21 mouse cellular contexts compared by ENCODE assay signal in the genomic region with DNA sequence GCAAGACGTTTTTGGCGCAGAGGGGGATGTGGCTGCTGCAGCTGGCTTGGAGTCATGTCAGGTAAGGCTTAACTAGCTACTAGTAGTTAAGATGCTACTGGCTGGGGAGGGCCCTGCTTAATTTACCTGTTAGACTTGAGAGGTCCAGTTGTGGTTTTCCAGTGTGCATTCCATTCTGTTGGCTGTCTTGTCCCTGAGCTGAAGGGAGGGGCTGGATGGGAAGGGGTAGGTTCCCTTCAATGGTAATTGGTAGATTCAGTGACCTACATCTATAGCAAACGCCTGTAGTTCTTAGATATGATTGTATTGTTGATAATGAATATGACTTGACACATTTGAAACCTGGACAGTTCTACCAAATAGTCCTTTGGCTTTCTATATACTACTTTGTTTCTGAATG.
DNase-seq lines count a peak whose midpoint lies in the region; ATAC-seq and TF ChIP-seq lines count a peak whose summit lies in the region.
"Had no signal": no experiment of that assay in that cellular context is flagged by ENCODE, and none has a peak within 500 bp of the region (broad histone marks: within the 10 kb centered on the region; RNA-seq: fewer than 3 reads in every experiment).

No protein-coding gene starts in this region.

- H3K27me3 ChIP-seq in liver, embryonic 11.5 days (replicated peaks; ENCODE audit: control insufficient read depth, insufficient read depth, low read length) = no peaks in the 10 kb centered on the region
- no peaks in the 10 kb centered on the region for H3K27me3 ChIP-seq in liver, postnatal 0 days (ENCODE audit: insufficient read depth, low read length)
- no peaks in the 10 kb centered on the region for H3K27me3 ChIP-seq in kidney, embryonic 15.5 days
- H3K27me3 ChIP-seq: forebrain, embryonic 13.5 days; heart, embryonic 12.5 days; hindbrain, embryonic 12.5 days; lung, embryonic 15.5 days had no signal

- no peaks in the 10 kb centered on the region for H3K9me3 ChIP-seq in liver, embryonic 11.5 days (ENCODE audit: control insufficient read depth, low read length)
- no peaks in the 10 kb centered on the region for H3K9me3 ChIP-seq in liver, postnatal 0 days (ENCODE audit: low read length)
- no peaks in the 10 kb centered on the region for H3K9me3 ChIP-seq in kidney, embryonic 15.5 days (replicated peaks)
- H3K9me3 ChIP-seq: forebrain, embryonic 13.5 days; heart, embryonic 12.5 days; hindbrain, embryonic 12.5 days; lung, embryonic 15.5 days had no signal

- peak; percentile 21; the same call in 1 of the 2 replicates for ATAC-seq in common myeloid progenitor, adult 5-6 weeks (replicated peaks; ENCODE audit: low read depth, poor library complexity, severe bottlenecking)
- ATAC-seq in liver, embryonic 11.5 days (replicated peaks; ENCODE audit: low FRiP score) = peak; percentile 80
- ATAC-seq in liver, postnatal 0 days = peak; percentile 64
- ATAC-seq in kidney, embryonic 15.5 days (replicated peaks; ENCODE audit: low FRiP score) = no peak
- ATAC-seq: forebrain, embryonic 13.5 days had no signal

- H3K4me2 ChIP-seq in liver, embryonic 11.5 days = peak overlapping the region; percentile 36
- H3K4me2 ChIP-seq in liver, postnatal 0 days (ENCODE audit: low read depth, low read length) = peak overlapping the region; percentile 47
- H3K4me2 ChIP-seq in kidney, embryonic 15.5 days = no peak overlapping the region
- H3K4me2 ChIP-seq: forebrain, embryonic 13.5 days; heart, embryonic 12.5 days; hindbrain, embryonic 12.5 days; lung, embryonic 15.5 days; midbrain, embryonic 11.5 days had no signal

- no peak overlapping the region for H3K27ac ChIP-seq in liver, embryonic 11.5 days (ENCODE audit: low read depth, low read length)
- peak overlapping the region; percentile 34; the same call in 1 of the 2 replicates for H3K27ac ChIP-seq in liver, postnatal 0 days (ENCODE audit: low read depth)
- no peak overlapping the region for H3K27ac ChIP-seq in kidney, embryonic 15.5 days
- H3K27ac ChIP-seq: forebrain, embryonic 13.5 days; gastrocnemius, adult 2 months; hindbrain, embryonic 12.5 days; lung, embryonic 15.5 days; macrophage had no signal

- H3K36me3 ChIP-seq in liver, embryonic 11.5 days (ENCODE audit: control insufficient read depth, insufficient read depth, low read length) = peaks cover 3% of the 10 kb centered on the region; the same call in 1 of the 2 replicates
- peaks cover 14% of the 10 kb centered on the region for H3K36me3 ChIP-seq in liver, postnatal 0 days (replicated peaks; ENCODE audit: insufficient read depth, low read length)
- peaks cover 12% of the 10 kb centered on the region for H3K36me3 ChIP-seq in kidney, embryonic 15.5 days
- H3K36me3 ChIP-seq: hindbrain, embryonic 12.5 days; lung, embryonic 15.5 days had no signal

- no peak for TF ChIP-seq CTCF in liver, postnatal 0 days (IDR thresholded peaks at IDR 0.05; ENCODE audit: low read depth)

- TF ChIP-seq EP300 in liver, postnatal 0 days (IDR thresholded peaks at IDR 0.05; ENCODE audit: low read depth) = peak; percentile 82

- 66% methylated on average over 3 of the region's 3 CpGs for WGBS in liver, embryonic 11.5 days
- WGBS in liver, postnatal 0 days (ENCODE audit: insufficient replicate concordance) = 61% methylated on average over 3 of the region's 3 CpGs
- WGBS in kidney, embryonic 15.5 days = 78% methylated on average over 3 of the region's 3 CpGs

- peaks cover 37% of the 10 kb centered on the region for H3K4me1 ChIP-seq in liver, embryonic 11.5 days (replicated peaks; ENCODE audit: control insufficient read depth, insufficient read depth, low read length)
- peaks cover 29% of the 10 kb centered on the region for H3K4me1 ChIP-seq in liver, postnatal 0 days (ENCODE audit: insufficient read depth)
- H3K4me1 ChIP-seq in kidney, embryonic 15.5 days = 0 out of 2 replicates have a peak, but pooled peaks cover 5% of the 10 kb centered on the region
- H3K4me1 ChIP-seq: hindbrain, embryonic 12.5 days; lung, embryonic 15.5 days had no signal

- no peak overlapping the region for H3K4me3 ChIP-seq in liver, embryonic 11.5 days (ENCODE audit: low read depth, low read length)
- no peak overlapping the region for H3K4me3 ChIP-seq in liver, postnatal 0 days (ENCODE audit: low read depth, low read length)
- no peak overlapping the region for H3K4me3 ChIP-seq in kidney, embryonic 15.5 days (replicated peaks)
- H3K4me3 ChIP-seq: forebrain, embryonic 13.5 days; gastrocnemius, adult 2 months; heart, embryonic 12.5 days; hindbrain, embryonic 12.5 days; lung, embryonic 15.5 days had no signal

- DNase-seq in liver, embryonic 11.5 days (ENCODE audit: low spot score) = no peak
- DNase-seq in liver, postnatal 0 days = no peak
- no peak for DNase-seq in frontal cortex, postnatal 10 days (ENCODE audit: low spot score in 2 of 2)
- no peak for DNase-seq in right cerebral cortex, postnatal 14 days
- no peak for DNase-seq in thymus, adult 18-20 months
- DNase-seq: adrenal gland, postnatal 14 days; cerebellum, adult 9-11 months; gastrocnemius, adult 2 months; heart, postnatal 14 days; kidney, adult 11 months; kidney, postnatal 4 days; layer of hippocampus, adult 9-11 months; thymus, postnatal 14 days had no signal

- H3K9ac ChIP-seq in liver, embryonic 11.5 days (ENCODE audit: low read depth, low read length) = no peak overlapping the region
- H3K9ac ChIP-seq in liver, postnatal 0 days (replicated peaks) = no peak overlapping the region
- H3K9ac ChIP-seq in kidney, embryonic 15.5 days = no peak overlapping the region
- H3K9ac ChIP-seq: forebrain, embryonic 13.5 days; heart, embryonic 12.5 days; hindbrain, embryonic 12.5 days; lung, embryonic 15.5 days had no signal
